Mouse (Mus musculus) kidney, postnatal 0 days (tissue): Measurements from ENCODE around the gene Mrps23. TPM values are rescaled to one million over a fixed set of nuclear protein-coding genes. Genes with fewer than 3 reads are reported as not detected.
A peak's percentile ranks its signal among the peaks of the same experiment; 100 is the strongest.

Source experiments
- ATAC-seq: fragments of 200-750 bp; cut with Nextera tagmentation; replicated peaks from 2 replicates; pipeline ENCODE4 v1.8.0; 2017; ENCODE audit warnings: low read depth, moderate number of reproducible peaks, moderate TSS enrichment, moderate library complexity; ENCODE audit not compliant: low FRiP score
- DNase-seq: peaks from one replicate; pipeline ENCODE4 v3.0.0-alpha.2; 2016; ENCODE audit warnings: low spot score
- H3K27ac ChIP-seq: fragments of 300-500 bp; sonication (generic); 2 replicates; pipeline ENCODE4 v1.5.1; 2014; ENCODE audit warnings: mild to moderate bottlenecking
- H3K27me3 ChIP-seq: fragments of 300-500 bp; sonication (generic); 2 replicates; pipeline ENCODE4 v1.6.1; 2014; ENCODE audit warnings: low read length, mixed read lengths; ENCODE audit not compliant: insufficient read depth
- H3K36me3 ChIP-seq: fragments of 300-500 bp; sonication (generic); 2 replicates; pipeline ENCODE4 v1.6.1; 2014; ENCODE audit warnings: low read length, mixed read lengths; ENCODE audit not compliant: insufficient read depth
- H3K4me1 ChIP-seq: fragments of 300-500 bp; sonication (generic); replicated peaks from 2 replicates; pipeline ENCODE4 v1.6.1; 2014; ENCODE audit warnings: antibody characterized with exemption, low read length, mixed read lengths; ENCODE audit not compliant: insufficient read depth
- H3K4me2 ChIP-seq: fragments of 300-500 bp; sonication (generic); 2 replicates; pipeline ENCODE4 v1.6.1; 2014; ENCODE audit warnings: mild to moderate bottlenecking, low read length, moderate library complexity, mixed read lengths
- H3K4me3 ChIP-seq: fragments of 300-500 bp; sonication (generic); replicated peaks from 2 replicates; pipeline ENCODE4 v1.5.1; 2014; ENCODE audit warnings: low read depth, low read length
- H3K9ac ChIP-seq: fragments of 300-500 bp; sonication (generic); 2 replicates; pipeline ENCODE4 v1.6.1; 2014; ENCODE audit warnings: low read depth, low read length
- H3K9me3 ChIP-seq: fragments of 300-500 bp; sonication (generic); replicated peaks from 2 replicates; pipeline ENCODE4 v1.6.1; 2016; ENCODE audit warnings: low read length, inconsistent platforms, mixed read lengths
- CTCF ChIP-seq: IDR thresholded peaks from 2 replicates; pipeline ENCODE4 v1.5.1; 2016; ENCODE audit warnings: antibody characterized with exemption, low read depth, mild to moderate bottlenecking, moderate library complexity
- WGBS: fragments of 180-500 bp; shearing (Covaris S2); extraction: QIAGEN DNeasy Blood & Tissue Kit; methylation state at CpG from one replicate; pipeline ENCODE4 v1.1.7; 2014; 5-methylcytosine and 5-hydroxymethylcytosine counted together
- polyA plus RNA-seq: library from polyadenylated mRNA; unstranded; fragments of >200 nt; fragmentation: Nextera tagmentation; extraction: Ambion mirVana; gene quantifications from 2 replicates; pipeline ENCODE4 v1.2.1, GENCODE M21; 2015

Gene Mrps23
- polyA plus RNA-seq, 1 experiment from 2014 or later = 76.3 TPM

- 0 out of 2 replicates have a peak overlapping the region, but pooled peaks have one; percentile 36 for H3K27ac ChIP-seq
- 63% methylated on average over 11 of the region's 11 CpGs for WGBS
- no peak for TF ChIP-seq CTCF
- no peak overlapping the region for H3K9ac ChIP-seq
- H3K4me2 ChIP-seq = no peak overlapping the region
- no peaks in the 10 kb centered on the region for H3K27me3 ChIP-seq
- H3K4me3 ChIP-seq = no peak overlapping the region
- DNase-seq = no peak
- no peaks in the 10 kb centered on the region for H3K9me3 ChIP-seq
- no peaks in the 10 kb centered on the region for H3K36me3 ChIP-seq
- H3K4me1 ChIP-seq = peaks cover 43% of the 10 kb centered on the region
- no peak for ATAC-seq
Measured at GRCm38 (mm10) chr11:88159389-88159788, 44.8 kb upstream of the Mrps23 start.

DNA sequence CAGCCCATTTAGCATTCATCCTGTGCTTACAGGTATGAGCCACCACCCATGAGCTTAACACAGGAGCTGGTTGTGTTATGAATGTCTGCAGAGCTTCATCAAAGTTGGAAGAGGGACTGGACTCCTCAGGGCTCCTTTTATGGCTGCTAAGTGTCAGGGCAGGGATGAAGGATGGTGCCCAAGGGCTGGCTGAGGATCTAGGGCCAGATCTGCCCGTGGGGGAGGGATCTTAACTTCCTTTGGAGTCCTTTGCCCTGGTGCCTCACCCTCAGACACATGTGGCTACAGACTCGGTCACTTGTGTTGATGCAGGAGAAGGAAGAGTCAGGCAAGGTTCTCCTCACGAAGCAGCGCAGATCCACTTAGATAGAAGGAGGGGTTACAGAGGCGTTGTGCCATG, 43.9 kb upstream of the Mrps23 start:
- Histone ChIP-seq H3K9me3 (no peaks in the 10 kb centered on the region), H3K4me2 (peak overlapping the region; percentile 71; the same call in 1 of the 2 replicates), H3K4me3 (no peak overlapping the region), H3K9ac (no peak overlapping the region), H3K27me3 (no peaks in the 10 kb centered on the region), H3K4me1 (peaks cover 41% of the 10 kb centered on the region; the same call in 1 of the 2 replicates), H3K27ac (peak overlapping the region; percentile 95), H3K36me3 (no peaks in the 10 kb centered on the region)
- DNase-seq (no peak), ATAC-seq (no peak)
- TF ChIP-seq CTCF = no peak
- WGBS = 39% methylated on average over 5 of the region's 5 CpGs

GRCm38 (mm10) chr11:88161051-88161581, 43.1 kb upstream of the Mrps23 start:
- WGBS = under 1% methylated on average over 19 of the region's 33 CpGs
- H3K9ac ChIP-seq = peak overlapping the region; percentile 51; the same call in 1 of the 2 replicates
- H3K4me1 ChIP-seq = peaks cover 44% of the 10 kb centered on the region; the same call in 1 of the 2 replicates

DNA sequence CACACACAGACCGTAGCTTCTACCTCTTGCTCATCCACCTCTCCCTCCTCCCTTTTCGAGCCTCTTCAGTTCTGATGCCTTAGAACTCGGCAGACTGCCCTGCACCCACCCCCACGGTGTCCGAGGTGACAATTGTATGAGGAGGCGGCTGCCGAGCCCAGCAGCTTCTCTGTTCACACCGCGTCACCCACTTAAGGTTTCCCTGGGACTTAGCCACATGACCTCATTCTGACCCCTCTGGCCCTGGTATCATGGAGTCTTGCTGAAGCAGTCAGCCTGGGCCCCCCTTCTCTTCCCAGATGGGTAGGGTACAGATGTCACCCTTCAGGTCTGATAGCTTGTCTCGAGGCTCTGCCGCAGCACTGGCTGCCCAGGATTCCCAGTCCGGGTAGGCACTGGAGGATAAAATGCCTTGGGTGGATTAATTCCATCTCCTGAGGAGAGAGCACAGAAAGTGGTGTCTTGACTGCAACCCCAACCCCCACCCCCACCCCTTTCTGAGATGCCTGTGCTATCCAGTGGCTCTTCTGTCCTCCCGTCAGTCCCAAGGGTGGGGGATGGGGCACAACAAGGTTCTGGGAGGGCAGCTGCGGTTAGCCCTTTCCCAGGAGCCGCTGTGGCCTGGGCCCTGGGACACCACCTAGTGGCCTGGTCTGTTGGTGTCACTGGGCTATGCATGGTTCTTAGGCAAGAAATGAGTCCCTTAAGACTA, 42.4 kb upstream of the Mrps23 start:
- peak overlapping the region; percentile 95 for H3K27ac ChIP-seq
- peak; percentile 65 for ATAC-seq
- H3K4me3 ChIP-seq = peak overlapping the region; percentile 28
- WGBS = 1% methylated on average over 12 of the region's 15 CpGs
- no peaks in the 10 kb centered on the region for H3K27me3 ChIP-seq
- no peaks in the 10 kb centered on the region for H3K36me3 ChIP-seq
- no peaks in the 10 kb centered on the region for H3K9me3 ChIP-seq
- peak; percentile 91 for TF ChIP-seq CTCF
- H3K9ac ChIP-seq = 0 out of 2 replicates have a peak overlapping the region, but pooled peaks have one; percentile 32
- peak overlapping the region; percentile 71 for H3K4me2 ChIP-seq
- H3K4me1 ChIP-seq = peaks cover 39% of the 10 kb centered on the region; the same call in 1 of the 2 replicates
- DNase-seq = peak; percentile 94

More at GRCm38 (mm10) chr11:88161051-88161581, 43.1 kb upstream of the Mrps23 start:
- no peaks in the 10 kb centered on the region for H3K27me3 ChIP-seq
- peak; percentile 96 for DNase-seq
- peak; percentile 71 for ATAC-seq
- no peaks in the 10 kb centered on the region for H3K36me3 ChIP-seq
- TF ChIP-seq CTCF = no peak
- H3K4me3 ChIP-seq = peak overlapping the region; percentile 28
- no peaks in the 10 kb centered on the region for H3K9me3 ChIP-seq
- H3K27ac ChIP-seq = peak overlapping the region; percentile 95
- peak overlapping the region; percentile 71 for H3K4me2 ChIP-seq

- peaks cover 36% of the 10 kb centered on the region; the same call in 1 of the 2 replicates for H3K4me1 ChIP-seq
- 71% methylated on average over 4 of the region's 4 CpGs for WGBS
Measured at GRCm38 (mm10) chr11:88162740-88163139, 41.4 kb upstream of the Mrps23 start.

DNA sequence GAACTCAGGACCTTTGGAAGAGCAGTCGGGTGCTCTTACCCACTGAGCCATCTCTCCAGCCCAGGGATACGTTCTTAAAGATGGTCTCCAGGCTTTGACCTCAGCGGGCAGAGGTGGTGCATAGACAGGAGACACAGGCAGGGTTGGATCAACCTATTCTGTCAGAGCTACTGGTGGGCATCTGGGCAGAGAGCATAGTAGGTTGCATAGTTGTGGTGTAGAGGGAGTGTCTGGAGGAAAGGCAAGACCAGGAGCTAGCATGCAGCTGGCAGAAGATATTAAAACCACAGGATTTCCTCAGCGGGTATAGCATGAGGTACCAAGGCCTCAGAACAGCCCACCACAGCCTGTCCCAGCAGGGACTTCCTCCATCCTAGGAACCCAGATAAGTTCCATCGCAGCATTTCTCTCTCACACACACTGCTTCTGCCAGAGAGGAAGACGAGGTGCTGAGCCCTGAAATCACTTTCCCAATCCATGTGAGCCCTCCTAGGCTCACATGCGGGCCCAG, 39.9 kb upstream of the Mrps23 start:
- ATAC-seq = no peak

More at GRCm38 (mm10) chr11:88162740-88163139, 41.4 kb upstream of the Mrps23 start:
- Histone ChIP-seq H3K27me3 (no peaks in the 10 kb centered on the region), H3K4me3 (no peak overlapping the region), H3K4me2 (no peak overlapping the region), H3K9me3 (no peaks in the 10 kb centered on the region), H3K9ac (no peak overlapping the region), H3K36me3 (no peaks in the 10 kb centered on the region), H3K27ac (0 out of 2 replicates have a peak overlapping the region, but pooled peaks have one; percentile 9)
- TF ChIP-seq CTCF = no peak
- DNase-seq = no peak
- no peak for ATAC-seq

More for the DNA sequence above, 39.9 kb upstream of the Mrps23 start:
- H3K27ac ChIP-seq = peak overlapping the region; percentile 86
- H3K36me3 ChIP-seq = no peaks in the 10 kb centered on the region
- peaks cover 36% of the 10 kb centered on the region; the same call in 1 of the 2 replicates for H3K4me1 ChIP-seq
- H3K9me3 ChIP-seq = no peaks in the 10 kb centered on the region
- H3K4me2 ChIP-seq = no peak overlapping the region
- H3K27me3 ChIP-seq = no peaks in the 10 kb centered on the region
- no peak for DNase-seq
- H3K9ac ChIP-seq = peak overlapping the region; percentile 23; the same call in 1 of the 2 replicates
- 74% methylated on average over 7 of the region's 7 CpGs for WGBS
- TF ChIP-seq CTCF = no peak
- H3K4me3 ChIP-seq = no peak overlapping the region
